Mouse (Mus musculus): Measurements from ENCODE around the gene Zkscan1.
A peak's percentile ranks its signal among the peaks of the same experiment; 100 is the strongest.
"Not testable (repeated sequence)": the region's sequence is repeated elsewhere in the genome, so short reads cannot be mapped to it uniquely, and the experiment has no call there.

Zkscan1 gene

GRCm38 (mm10) chr5:138084996-138085395 is at the start of gene Zkscan1:
TSS of gene Zkscan1 (plus strand) at chr5:138085084.
- DNase-seq (ENCODE audit: extremely low read depth, low read depth, low spot score) = peak; percentile 64

GRCm38 (mm10) chr5:138052894-138053293 is 32.0 kb upstream of the Zkscan1 start, which contains the start of gene Smok3c:
TSS of gene Smok3c (plus strand) at chr5:138053194.
- DNase-seq (ENCODE audit: extremely low read depth, low read depth, low spot score) = not testable (repeated sequence)

- DNase-seq (ENCODE audit: extremely low read depth, low read depth, low spot score) = no peak
Observed at GRCm38 (mm10) chr5:138073803-138074202, 11.1 kb upstream of the Zkscan1 start.

GRCm38 (mm10) chr5:138075684-138076083 is 9.2 kb upstream of the Zkscan1 start:
- no peak for DNase-seq (ENCODE audit: extremely low read depth, low read depth, low spot score)

GRCm38 (mm10) chr5:138076148-138076547 is 8.7 kb upstream of the Zkscan1 start:
- no peak for DNase-seq (ENCODE audit: extremely low read depth, low read depth, low spot score)

- DNase-seq (ENCODE audit: extremely low read depth, low read depth, low spot score) = no peak
Observed at GRCm38 (mm10) chr5:138080456-138080855, 4.4 kb upstream of the Zkscan1 start.

GRCm38 (mm10) chr5:138081446-138081845 is 3.4 kb upstream of the Zkscan1 start:
- DNase-seq (ENCODE audit: extremely low read depth, low read depth, low spot score) = no peak

- no peak for DNase-seq (ENCODE audit: extremely low read depth, low read depth, low spot score)
Observed at GRCm38 (mm10) chr5:138083318-138083900, 1.5 kb upstream of the Zkscan1 start.

GRCm38 (mm10) chr5:138083936-138084335 is 948 bp upstream of the Zkscan1 start:
- no peak for DNase-seq (ENCODE audit: extremely low read depth, low read depth, low spot score)

- DNase-seq (ENCODE audit: extremely low read depth, low read depth, low spot score) = no peak
Observed at GRCm38 (mm10) chr5:138084507-138084906, 377 bp upstream of the Zkscan1 start.

GRCm38 (mm10) chr5:138085421-138085911 is 582 bp downstream of the Zkscan1 start:
- DNase-seq (ENCODE audit: extremely low read depth, low read depth, low spot score) = peak; percentile 10

GRCm38 (mm10) chr5:138086842-138087241 is 2.0 kb downstream of the Zkscan1 start:
- DNase-seq (ENCODE audit: extremely low read depth, low read depth, low spot score) = no peak

GRCm38 (mm10) chr5:138088366-138088765 is 3.5 kb downstream of the Zkscan1 start:
- DNase-seq (ENCODE audit: extremely low read depth, low read depth, low spot score) = no peak

- no peak for DNase-seq (ENCODE audit: extremely low read depth, low read depth, low spot score)
Observed at GRCm38 (mm10) chr5:138089108-138089551, 4.2 kb downstream of the Zkscan1 start.

GRCm38 (mm10) chr5:138090271-138090670 is 5.4 kb downstream of the Zkscan1 start:
- no peak for DNase-seq (ENCODE audit: extremely low read depth, low read depth, low spot score)

- DNase-seq (ENCODE audit: extremely low read depth, low read depth, low spot score) = no peak
Observed at GRCm38 (mm10) chr5:138090737-138091136, 5.9 kb downstream of the Zkscan1 start.

- no peak for DNase-seq (ENCODE audit: extremely low read depth, low read depth, low spot score)
Observed at GRCm38 (mm10) chr5:138092771-138093170, 7.9 kb downstream of the Zkscan1 start.

GRCm38 (mm10) chr5:138094474-138094873 is 9.6 kb downstream of the Zkscan1 start:
- DNase-seq (ENCODE audit: extremely low read depth, low read depth, low spot score) = no peak

- DNase-seq (ENCODE audit: extremely low read depth, low read depth, low spot score) = no peak
Observed at GRCm38 (mm10) chr5:138104976-138105375, 20.1 kb downstream of the Zkscan1 start.

GRCm38 (mm10) chr5:138107130-138107529 is 22.2 kb downstream of the Zkscan1 start:
- DNase-seq (ENCODE audit: extremely low read depth, low read depth, low spot score) = no peak

GRCm38 (mm10) chr5:138109847-138110396 is 25.0 kb downstream of the Zkscan1 start:
- not testable (repeated sequence) for DNase-seq (ENCODE audit: extremely low read depth, low read depth, low spot score)

Data from fat pad, adult 2 months (tissue).